Mouse (Mus musculus) erythroblast, adult 5-6 weeks (primary cell): ENCODE results near the gene Tmem184a. TPM values are rescaled to one million over a fixed set of nuclear protein-coding genes. Genes with fewer than 3 reads are reported as not detected.

Source experiments
- ATAC-seq: replicated peaks from 2 replicates; pipeline ENCODE4 v1.8.0; 2016; ENCODE audit warnings: moderate number of reproducible peaks, mild to moderate bottlenecking, moderate TSS enrichment, inconsistent platforms; ENCODE audit not compliant: poor library complexity, low FRiP score, severe bottlenecking
- total RNA-seq, 2 experiments: library from RNA; stranded (forward) in 1 of 2; stranded (reverse) in 1 of 2; fragments of 150-400 nt in 1 of 2; fragments of 200-764, 138-1000 nt in 1 of 2; gene quantifications; 2 replicates each; pipeline versions ENCODE4 v1.2.3 to v1.2.4; 2015 to 2017; ENCODE audit warnings: low replicate concordance in 2 of 2

Tmem184a gene
- total RNA-seq, 2 experiments from 2014 or later = not detected

DNA sequence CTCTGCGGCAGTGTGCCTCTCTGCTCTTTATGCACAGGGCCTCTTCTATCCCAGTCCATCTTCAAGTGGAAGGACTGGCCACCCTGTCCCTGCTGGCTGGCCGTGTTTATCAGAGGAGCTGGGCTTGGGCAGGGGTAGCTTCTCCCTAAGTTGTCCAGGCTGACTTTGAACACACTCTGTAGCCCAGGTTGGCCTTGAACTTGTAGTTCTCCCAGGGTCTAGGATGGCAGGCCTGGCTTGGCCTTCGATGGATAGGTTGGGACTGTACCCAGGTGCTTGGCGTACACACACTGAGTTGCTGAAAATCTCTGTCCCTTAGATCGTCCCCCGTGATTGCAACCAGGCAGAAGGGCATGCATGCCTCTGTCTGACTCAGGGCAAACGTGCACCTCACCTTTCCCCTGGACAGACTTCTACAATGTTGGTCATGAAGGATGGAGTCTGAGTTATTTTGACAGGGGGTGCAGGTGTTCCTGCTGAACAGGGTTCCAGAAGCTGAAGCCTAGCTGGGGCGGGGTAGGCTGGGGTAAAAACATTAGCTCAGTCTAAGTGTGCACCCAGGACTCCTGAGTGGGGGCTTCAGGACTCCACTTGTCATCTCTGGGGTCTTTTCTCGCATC, 23.6 kb downstream of the Tmem184a start:
- ATAC-seq = no peak

DNA sequence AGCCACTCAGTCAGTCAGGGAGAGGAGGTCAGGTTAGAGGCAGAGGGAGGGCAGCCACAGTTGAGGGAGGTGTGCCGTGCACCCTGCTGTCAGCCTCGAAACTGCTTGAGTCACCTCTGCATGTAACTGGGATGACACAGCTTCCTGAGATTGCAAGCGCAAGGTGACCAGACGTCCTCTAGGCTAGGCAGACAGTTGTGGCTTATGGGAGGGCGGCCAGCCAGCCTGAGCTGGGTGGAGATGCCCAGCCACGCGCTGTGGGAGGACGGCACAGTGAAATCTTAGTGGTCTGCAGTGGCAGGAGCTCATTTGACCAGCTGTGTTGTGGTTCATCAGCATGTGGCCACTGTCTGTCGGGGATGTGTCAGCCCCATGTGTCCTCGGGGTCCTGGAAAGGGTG, 24.8 kb downstream of the Tmem184a start:
- ATAC-seq = peak; percentile 64

DNA sequence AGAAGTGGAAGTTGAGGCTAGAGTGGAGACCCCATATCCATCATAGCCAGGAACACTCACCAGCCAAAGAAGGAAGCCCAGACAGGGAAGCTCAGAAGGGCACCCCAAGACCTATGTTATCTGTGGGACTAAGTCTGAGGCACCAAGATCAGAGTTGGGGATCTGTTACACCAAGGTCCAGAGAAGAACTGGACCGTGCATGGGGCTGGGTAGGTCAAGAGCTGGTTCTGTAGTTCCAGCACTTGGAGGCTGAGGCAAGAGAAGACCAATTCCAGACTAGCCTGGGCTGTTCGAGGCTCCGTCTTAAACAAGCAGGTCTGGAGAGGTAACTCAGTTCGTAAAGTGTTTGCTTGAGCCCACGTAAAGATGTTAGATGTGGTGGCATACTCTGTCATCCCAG, 25.6 kb downstream of the Tmem184a start:
- ATAC-seq = no peak

DNA sequence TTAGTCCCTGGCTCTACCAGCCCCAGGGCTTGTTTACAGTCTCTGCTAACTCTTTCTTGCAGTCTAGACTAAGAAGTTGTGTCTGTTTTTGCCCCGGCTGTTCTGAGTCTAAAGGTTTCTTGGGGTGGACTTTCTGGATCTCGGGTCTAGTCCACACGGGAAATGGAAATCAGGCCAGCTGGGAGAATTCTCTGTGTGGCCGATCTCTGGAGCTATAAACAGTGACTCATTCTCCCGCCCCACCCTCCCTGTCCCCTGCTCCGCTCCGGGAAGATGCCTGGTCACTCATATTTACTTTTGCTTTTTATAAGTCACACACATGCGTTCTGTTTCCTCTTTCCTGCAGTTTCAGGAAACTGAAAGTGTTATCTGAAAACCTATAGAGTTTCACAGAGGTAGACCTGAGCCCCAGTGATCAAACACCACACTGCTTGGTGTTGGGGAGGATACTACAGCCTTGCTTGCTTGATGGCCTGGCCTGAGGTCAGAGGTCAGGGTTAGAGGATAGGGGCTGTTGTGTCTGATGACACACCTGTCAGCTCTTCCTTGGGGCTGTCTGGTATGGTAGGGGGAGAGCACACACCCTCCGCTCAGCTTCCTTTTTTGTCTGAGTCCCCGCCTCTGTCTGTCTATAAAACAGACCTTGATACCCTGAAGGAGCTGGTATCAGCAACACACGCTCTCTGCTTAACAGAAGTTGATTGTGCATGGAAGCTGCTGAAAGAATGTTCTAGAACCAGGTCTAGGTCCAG, 26.2 kb downstream of the Tmem184a start:
- ATAC-seq = peak; percentile 22

DNA sequence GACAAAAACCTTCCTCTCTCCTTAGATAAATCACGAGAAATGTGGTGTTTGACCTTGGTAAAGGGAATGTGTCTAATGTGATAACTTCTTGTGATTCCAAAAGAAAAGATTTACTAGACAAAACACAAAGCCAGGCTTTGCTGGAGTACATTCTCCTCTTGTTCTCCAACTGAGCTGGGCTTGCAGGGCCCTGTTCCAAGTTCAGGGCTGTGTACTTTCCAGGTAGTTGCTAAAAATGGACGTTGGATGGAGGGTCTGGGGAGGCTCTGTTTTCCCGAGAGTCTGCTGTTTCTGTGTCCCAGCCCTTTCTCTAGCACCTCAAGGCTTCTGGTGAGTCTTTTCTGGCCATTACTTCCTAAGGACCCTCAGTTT, 26.8 kb downstream of the Tmem184a start:
- no peak for ATAC-seq

DNA sequence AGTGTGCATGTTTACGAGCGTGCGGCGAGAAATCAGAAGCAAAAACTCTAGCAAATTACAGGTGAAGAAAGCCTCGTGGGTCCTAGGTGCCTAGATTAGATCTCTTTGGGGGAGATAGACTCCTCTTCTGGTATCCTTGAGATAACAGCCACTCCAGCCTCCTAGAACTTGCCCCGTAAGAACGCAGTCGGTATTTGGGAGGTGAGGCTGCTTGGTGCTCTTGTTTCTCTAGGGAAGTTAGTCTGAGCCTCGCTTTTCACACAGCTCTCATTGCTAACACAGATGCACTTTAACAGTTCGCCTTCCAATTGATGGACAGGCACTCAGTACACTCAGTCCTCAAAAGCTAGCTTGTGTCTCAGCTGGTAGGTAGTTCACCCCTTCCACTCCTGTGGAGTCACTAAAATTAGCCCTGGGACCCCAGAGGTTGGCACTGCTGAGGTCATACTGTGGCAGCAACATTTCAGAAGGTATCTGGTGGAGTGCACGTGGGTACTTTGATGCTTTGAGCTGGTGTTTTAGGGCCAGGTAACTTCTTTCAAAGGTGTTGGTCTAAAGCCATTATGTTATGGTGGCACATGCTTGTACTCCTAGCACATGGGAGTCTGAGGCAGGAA, 27.4 kb downstream of the Tmem184a start:
- 0 out of 2 replicates have a peak, but pooled peaks have one; percentile 4 for ATAC-seq

DNA sequence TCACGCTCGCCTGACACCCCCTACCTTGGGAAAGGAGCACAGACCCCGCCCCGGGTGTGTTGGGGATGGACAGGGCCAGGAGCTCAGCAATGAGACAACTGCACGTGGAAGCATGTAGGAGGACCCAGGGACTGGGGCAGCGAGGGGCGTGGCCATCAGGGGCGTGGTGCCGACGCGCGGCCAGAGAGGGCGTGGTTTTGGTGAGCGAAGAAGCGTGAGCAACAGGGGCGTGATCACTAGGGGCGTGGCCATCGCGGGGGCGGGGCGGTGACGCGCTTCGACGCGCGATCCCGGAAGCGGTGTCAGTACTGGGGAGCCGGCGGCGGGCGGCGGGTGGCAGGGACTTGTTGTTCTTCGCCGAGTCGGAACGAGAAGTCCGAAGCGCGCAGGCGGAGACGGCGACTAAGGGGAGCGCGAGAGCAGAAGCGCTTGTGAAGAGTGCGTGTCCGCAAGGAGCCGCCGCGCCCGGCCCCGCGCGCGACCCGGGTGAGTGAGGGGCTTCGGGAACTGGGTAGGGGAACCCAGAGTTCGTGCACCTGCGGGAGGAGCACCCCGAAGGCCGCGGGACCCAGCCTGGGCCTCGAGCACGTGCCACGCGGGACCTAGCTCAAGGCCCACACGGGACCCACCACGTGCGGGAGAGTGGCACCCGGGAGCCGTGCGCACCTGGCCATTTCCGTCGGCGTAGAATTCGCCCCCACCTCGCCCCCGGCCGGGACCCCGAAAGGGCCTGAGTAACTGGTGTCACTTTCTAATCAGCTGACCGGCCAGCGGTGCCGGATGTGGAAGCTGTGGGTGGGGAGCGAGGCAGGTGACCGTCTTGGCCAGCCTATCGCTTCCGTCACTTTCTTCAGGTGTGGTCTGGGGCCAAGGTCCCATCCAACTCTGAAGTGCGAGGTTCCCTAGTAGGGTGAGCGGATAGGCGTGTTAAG, 28.2 kb downstream of the Tmem184a start, which contains the start of gene Mafk:
Gene Mafk (plus strand): TSS at position 287 of the 932 bp plus-strand sequence.
- peak; percentile 70 for ATAC-seq

DNA sequence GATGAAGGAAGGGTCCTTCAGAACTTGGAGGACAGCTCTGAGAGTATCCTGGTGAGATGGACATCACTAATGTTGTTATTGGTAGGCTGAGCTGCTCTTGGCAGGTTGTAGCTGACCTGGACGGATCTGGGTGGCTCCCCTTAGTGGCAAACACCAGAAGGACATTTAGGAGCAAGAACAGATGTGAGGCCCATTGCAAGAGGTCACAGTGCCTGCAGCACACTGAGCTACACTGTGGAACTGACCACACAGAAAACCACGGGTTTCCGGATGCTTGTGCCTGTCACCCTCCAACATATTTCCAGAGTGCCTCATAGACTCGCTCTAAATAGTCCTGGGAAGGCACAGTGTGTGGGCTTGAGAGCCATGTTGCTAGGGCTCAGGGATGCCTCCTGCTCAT, 30.3 kb downstream of the Tmem184a start:
- ATAC-seq = no peak

DNA sequence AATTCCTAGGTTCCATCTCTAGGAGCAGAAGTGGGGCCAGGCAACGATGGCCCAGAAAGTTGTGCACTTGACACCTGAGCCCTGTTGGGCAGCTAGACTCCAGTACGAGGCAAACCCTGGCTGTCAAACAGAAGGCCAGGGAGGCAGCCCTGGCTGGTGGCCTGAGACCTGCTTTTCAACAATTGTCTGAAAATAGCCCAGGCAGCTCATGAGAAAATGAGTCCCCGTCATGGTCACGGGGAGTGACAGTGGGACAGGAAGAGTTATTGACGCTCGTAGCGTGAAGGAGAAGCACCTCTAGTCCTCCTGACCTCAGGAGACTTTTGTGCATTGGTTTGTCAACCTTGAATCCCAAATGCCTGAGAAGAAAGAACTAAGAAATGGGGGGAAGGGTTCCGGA, 38.3 kb downstream of the Tmem184a start:
- no peak for ATAC-seq

DNA sequence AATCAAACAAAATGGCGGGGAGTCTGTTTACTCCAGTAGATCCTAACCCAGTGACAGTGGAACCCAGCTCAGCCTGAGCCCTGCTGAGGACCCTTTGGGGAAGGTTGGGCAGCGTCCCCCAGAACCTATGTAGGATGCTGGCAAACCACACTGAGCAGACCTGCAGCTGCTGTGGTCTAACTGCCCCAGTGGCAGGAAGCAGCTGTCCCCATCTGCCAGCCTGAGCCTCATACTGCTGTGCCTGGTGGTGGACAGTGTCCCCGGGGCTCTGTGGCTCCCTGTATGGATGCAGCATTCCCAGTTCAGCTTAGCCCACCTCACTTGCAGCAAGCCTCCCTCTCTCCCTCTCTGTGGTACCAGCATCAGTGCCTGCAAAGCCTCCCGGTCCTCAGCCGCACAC, 42.8 kb downstream of the Tmem184a start:
- ATAC-seq = no peak

DNA sequence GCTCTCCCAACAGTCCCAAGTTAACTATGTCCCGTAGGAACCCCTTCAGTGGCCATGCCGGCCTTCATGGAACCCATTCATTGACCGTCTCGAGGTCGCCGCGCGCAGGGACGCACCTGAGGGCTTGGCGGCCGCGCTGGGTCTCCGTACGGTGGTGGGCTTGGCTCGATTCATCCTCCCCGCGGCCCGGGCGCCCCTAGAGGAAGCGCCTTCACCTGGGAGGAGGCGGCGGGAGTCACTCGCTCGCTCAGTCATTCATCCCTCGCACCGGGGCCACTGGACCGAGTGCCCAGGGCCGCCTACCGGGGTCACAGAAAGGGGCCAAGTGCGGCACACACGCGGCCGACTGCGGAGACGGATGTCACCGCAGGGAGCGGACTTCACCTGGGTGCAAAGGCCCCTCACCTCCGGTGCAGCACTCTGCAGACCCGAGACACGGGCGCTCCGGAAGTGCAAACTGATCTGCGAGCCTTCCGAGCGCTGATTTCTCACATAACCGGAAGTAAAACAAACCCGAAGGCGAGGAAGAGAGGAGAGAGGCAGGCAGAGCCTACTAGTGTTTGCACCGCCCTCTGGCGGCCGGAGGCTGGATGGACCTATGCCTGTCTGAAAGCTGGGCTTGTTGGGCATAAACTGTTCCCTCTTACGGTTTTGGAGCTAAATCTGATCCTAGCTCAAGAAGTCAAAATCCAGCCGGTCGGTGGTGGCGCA, 44.3 kb downstream of the Tmem184a start, which contains the start of gene Ints1:
Gene Ints1 (minus strand): TSS at position 459 of the 711 bp plus-strand sequence.
- ATAC-seq = peak; percentile 92

DNA sequence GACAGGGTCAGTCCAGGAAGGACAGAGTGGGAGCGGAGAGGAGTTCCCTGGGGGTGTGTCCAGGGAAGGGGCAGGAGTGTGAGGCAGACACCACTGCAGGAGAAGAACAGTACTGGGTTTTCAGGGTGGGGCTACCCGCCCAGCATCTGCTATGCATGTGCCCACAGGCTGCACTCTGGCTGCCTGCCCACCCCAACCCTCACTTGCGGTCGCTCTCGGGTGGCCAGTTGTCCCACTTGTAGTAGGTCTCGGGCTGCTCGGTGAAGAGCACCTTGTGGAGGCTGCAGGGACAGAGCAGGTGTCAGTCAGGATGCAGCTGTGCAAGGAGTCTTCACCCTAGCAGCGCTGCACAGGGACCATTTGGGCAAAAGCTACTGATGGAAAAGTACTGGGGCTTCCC, 51.5 kb downstream of the Tmem184a start:
- no peak for ATAC-seq

DNA sequence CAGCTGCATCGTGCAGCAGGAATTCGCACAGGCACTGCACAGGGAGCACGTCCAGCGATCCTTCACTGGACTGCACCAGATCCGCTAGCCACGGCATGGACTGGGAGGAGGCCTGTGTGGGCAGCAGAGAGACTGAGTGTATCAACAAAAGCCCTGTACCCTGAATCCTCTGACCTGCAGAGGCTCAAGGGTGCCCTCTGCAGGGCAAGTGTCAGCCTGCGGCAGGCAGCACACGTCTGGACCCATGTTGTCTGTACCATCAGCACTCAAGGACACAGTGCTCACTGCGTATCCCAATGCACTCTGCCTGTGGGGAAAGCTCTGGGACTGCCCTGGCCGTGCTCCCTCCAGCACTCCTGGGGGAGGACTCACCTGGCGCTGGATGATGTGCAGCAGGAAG, 55.4 kb downstream of the Tmem184a start:
- ATAC-seq = peak; percentile 54; the same call in 1 of the 2 replicates

DNA sequence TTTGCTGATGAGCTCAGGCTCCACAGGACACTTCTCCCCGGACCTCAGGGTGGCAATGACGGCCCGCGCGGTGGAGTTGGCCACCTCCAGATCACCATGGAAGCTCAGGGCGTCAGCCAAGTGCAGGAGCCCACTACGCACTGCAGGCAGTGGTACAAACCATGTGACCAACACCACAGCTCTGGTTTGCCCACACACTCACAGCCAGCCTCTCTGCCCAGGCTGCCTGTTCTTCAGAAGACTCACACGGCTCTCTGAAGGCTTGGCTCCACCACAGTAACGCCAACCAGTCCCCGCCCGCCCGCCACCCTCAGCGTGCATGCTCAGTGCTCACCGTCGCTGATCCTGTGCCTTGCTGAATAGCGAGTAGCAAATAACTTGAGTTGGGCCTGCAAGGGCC, 61.6 kb downstream of the Tmem184a start:
- no peak for ATAC-seq

DNA sequence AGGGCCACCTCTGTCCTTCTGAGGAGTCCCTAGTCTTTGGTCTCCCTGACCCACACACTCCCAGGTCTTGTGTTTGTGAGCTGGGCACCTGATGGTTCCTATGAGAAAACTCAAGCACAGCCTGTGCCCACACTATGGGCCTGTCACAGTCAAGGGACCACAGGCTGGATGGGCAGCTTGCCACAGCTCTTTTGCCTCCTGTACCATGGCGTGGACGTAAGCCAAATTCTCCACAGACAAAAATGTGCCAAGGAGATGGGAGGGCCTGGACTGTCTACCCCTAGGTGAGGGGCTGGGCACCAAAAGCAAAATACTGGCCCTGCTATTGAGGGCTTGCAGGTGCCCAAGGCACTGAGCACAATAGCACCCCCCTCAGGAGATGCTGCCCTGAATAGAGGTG, 63.1 kb downstream of the Tmem184a start:
- ATAC-seq = no peak

DNA sequence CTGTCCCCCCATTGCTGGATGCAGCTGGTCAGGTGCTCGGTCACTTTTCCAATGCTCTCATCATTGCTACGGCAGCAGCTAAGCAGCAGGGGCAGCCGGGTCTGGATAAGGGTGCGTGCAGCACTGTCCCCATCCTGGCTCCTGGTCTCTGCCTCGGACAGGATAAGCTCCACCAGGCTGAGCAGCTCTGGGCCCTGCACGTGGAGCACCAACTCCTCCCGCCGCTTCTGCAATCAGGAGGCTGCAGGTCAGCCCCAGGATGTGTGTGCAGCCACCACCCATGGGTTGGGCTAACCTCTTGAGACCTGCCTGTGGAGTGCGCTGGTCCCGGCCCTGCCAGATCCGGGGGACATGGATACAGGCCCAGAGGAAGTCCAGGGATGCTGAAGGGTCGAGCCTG, 63.6 kb downstream of the Tmem184a start:
- ATAC-seq = no peak

DNA sequence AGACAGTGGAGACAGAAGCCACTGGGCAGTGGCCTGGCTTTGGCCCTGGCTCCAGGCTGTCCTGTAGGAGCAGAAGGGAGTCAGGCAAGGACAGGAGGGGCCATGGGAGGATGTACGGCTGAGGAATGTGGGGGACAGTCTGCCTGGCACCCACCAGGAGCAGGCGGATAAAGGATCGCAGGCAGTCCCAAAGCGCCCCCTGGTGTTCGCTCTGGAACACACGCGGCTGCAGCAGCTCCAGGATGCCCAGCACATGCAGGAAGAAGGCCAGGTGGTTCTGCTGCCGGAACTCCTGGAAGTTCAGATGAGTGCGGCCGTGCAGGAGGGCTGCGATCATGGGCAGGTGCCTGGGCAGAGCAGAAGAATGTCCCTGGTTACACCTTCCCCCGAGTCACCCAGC, 65.0 kb downstream of the Tmem184a start:
- peak; percentile 40; the same call in 1 of the 2 replicates for ATAC-seq
